Mouse (Mus musculus) heart, postnatal 10 days (tissue): ENCODE results near the gene Casp12. TPM values are rescaled to one million over a fixed set of nuclear protein-coding genes. Genes with fewer than 3 reads are reported as not detected.

ENCODE experiments used
- total RNA-seq, 2 experiments: library from RNA; stranded (reverse); gene quantifications; 2 replicates each; pipeline ENCODE4 v1.2.3; 2021

Casp12 gene
- total RNA-seq, 2 experiments from 2014 or later, result 6.9 to 7.1 TPM

Other genes with a start within 250 kb of the Casp12 start
- gene Casp1, start 46.9 kb upstream of the Casp12 start, total RNA-seq, result under 1 TPM; 0.52 to 0.62 TPM
- 1 to 10 TPM; 2.7 to 3.2 TPM for gene Casp4, start 36.6 kb upstream of the Casp12 start, total RNA-seq